Mouse (Mus musculus) monocyte, adult 2 months (primary cell): ENCODE measurements around the gene Snrnp200.
"Not testable (repeated sequence)": the region's sequence is repeated elsewhere in the genome, so short reads cannot be mapped to it uniquely, and the experiment has no call there.

Experiments used
- DNase-seq, 2 experiments: peaks; one replicate each; pipeline ENCODE4 v3.0.0; 2022; ENCODE audit warnings: low spot score in 2 of 2, low read depth in 1 of 2

Snrnp200 gene

GRCm38 (mm10) chr2:127207547-127208451, at the start of gene Snrnp200, which contains the start of gene 1810024B03Rik:
TSS of gene Snrnp200 (plus strand) at chr2:127208386.
TSS of gene 1810024B03Rik (minus strand) at chr2:127208280.
- peak; percentile 82 to 85 for DNase-seq

- no peak for DNase-seq
Measured at GRCm38 (mm10) chr2:127165675-127166074, 42.5 kb upstream of the Snrnp200 start.

GRCm38 (mm10) chr2:127166261-127166660, 41.9 kb upstream of the Snrnp200 start:
- not testable (repeated sequence) for DNase-seq

GRCm38 (mm10) chr2:127182598-127183381, 25.4 kb upstream of the Snrnp200 start:
- DNase-seq, result peak; percentile 51 to 65

- DNase-seq, result no peak
Measured at GRCm38 (mm10) chr2:127189574-127189973, 18.6 kb upstream of the Snrnp200 start.

- DNase-seq, result peak in 1 of 2 experiments; percentile 6
Measured at GRCm38 (mm10) chr2:127204932-127205331, 3.3 kb upstream of the Snrnp200 start.

GRCm38 (mm10) chr2:127205936-127206335, 2.2 kb upstream of the Snrnp200 start:
- not testable (repeated sequence) for DNase-seq

- no peak for DNase-seq
Measured at GRCm38 (mm10) chr2:127206916-127207315, 1.3 kb upstream of the Snrnp200 start.

- DNase-seq, result no peak
Measured at GRCm38 (mm10) chr2:127208452-127208769, 225 bp downstream of the Snrnp200 start.

GRCm38 (mm10) chr2:127210701-127211100, 2.5 kb downstream of the Snrnp200 start:
- no peak for DNase-seq

GRCm38 (mm10) chr2:127217746-127218145, 9.6 kb downstream of the Snrnp200 start:
- DNase-seq, result no peak

- no peak for DNase-seq
Measured at GRCm38 (mm10) chr2:127225261-127225660, 17.1 kb downstream of the Snrnp200 start.

GRCm38 (mm10) chr2:127237897-127238610, 29.9 kb downstream of the Snrnp200 start:
- DNase-seq, result no peak

GRCm38 (mm10) chr2:127240065-127240464, 31.9 kb downstream of the Snrnp200 start:
- DNase-seq, result no peak

GRCm38 (mm10) chr2:127247592-127248333, 39.6 kb downstream of the Snrnp200 start, which contains the start of the genes Ciao1 and Tmem127:
TSS of gene Ciao1 (minus strand) at chr2:127247816.
TSS of gene Tmem127 (plus strand) at chr2:127247908.
- peak; percentile 94 to 95 for DNase-seq

- peak in 1 of 2 experiments; percentile 12 for DNase-seq
Measured at GRCm38 (mm10) chr2:127248334-127249004, 40.3 kb downstream of the Snrnp200 start.

- no peak for DNase-seq
Measured at GRCm38 (mm10) chr2:127250291-127251008, 42.3 kb downstream of the Snrnp200 start.

GRCm38 (mm10) chr2:127251457-127251856, 43.3 kb downstream of the Snrnp200 start:
- no peak for DNase-seq

GRCm38 (mm10) chr2:127251880-127252527, 43.8 kb downstream of the Snrnp200 start:
- DNase-seq, result no peak
